Mouse (Mus musculus) ovary, adult 18-20 months (tissue): ENCODE results near the gene Dhx34.

Source experiments
- DNase-seq: peaks from one replicate; pipeline ENCODE4 v3.0.0; 2022; ENCODE audit warnings: low spot score, mixed read lengths

The Dhx34 gene

GRCm38 (mm10) chr7:16161302-16161701 lies 60.5 kb downstream of the Dhx34 start:
- no peak for DNase-seq

DNA sequence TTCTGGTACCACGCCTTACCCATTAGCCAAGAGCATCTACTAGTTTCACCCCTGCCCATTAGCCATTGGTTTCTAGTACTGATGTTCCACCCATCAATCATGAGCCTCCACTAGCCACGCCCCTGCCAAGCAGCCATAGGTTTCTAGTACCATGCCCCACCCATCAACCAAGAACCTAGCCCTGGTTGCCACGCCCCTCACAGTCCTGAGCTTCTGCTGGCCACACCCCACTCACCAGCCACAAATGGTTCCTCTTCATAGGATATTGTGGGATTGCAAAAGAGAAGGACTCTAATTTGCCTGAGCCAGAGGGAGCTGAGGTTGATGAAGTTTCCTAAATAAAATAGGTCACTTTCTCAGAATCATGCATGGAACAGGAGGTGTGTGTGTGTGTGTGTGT lies 61.1 kb downstream of the Dhx34 start:
- DNase-seq, result no peak

- no peak for DNase-seq
These were observed 63.1 kb downstream of the Dhx34 start for GRCm38 (mm10) chr7:16158735-16159134.

- no peak for DNase-seq
These were observed 65.6 kb downstream of the Dhx34 start for GRCm38 (mm10) chr7:16156105-16156714.

- peak; percentile 30 for DNase-seq
These were observed 66.5 kb downstream of the Dhx34 start for GRCm38 (mm10) chr7:16155132-16155872.

DNA sequence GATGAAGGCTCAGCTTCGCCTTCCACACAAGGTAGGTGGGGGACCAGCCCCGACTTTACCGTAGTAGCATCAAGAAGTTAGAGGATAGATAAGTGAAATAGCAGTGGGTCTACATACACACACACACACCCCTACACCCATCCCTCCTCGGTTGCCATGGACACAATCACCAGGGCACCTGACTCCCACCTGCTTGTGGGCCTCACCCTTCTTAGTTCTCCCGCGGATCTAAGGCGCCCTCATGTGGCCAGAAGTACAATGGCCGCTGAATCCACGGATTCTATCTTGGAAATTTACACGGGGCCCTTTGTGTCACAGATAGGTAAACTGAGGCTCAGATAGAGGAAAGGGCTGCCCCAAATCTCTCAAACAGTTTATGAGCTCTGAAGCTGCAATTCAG lies 68.3 kb downstream of the Dhx34 start:
- no peak for DNase-seq

- no peak for DNase-seq
These were observed 71.4 kb downstream of the Dhx34 start for GRCm38 (mm10) chr7:16150191-16151145.

GRCm38 (mm10) chr7:16149241-16149640 lies 72.6 kb downstream of the Dhx34 start:
- no peak for DNase-seq

- DNase-seq, result no peak
These were observed 74.2 kb downstream of the Dhx34 start for GRCm38 (mm10) chr7:16147643-16148042.
